Mouse (Mus musculus) megakaryocyte, embryonic 14.5 days (primary cell): Measurements from ENCODE around the gene Apoe.

Experiments used
- FLI1 ChIP-seq: IDR thresholded peaks from 2 replicates; pipeline ENCODE4 v1.6.1; 2012; ENCODE audit warnings: low read length, inconsistent platforms, mixed read lengths
- GATA1 ChIP-seq: IDR thresholded peaks from 3 replicates; pipeline ENCODE4 v1.6.1; 2012; ENCODE audit warnings: mixed read lengths, low read length, inconsistent platforms, borderline replicate concordance

- TF ChIP-seq GATA1: no peak
- TF ChIP-seq FLI1: no peak
These were observed 3.8 kb downstream of the Apoe start for GRCm38 (mm10) chr7:19695213-19695594.
